Mouse (Mus musculus): ENCODE measurements around the gene Gm21671.
"Not testable (repeated sequence)": the region's sequence is repeated elsewhere in the genome, so short reads cannot be mapped to it uniquely, and the experiment has no call there.

Gene Gm21671

GRCm38 (mm10) chr5:25954317-25954716 lies at the start of gene Gm21671:
Gm21671 (minus strand) TSS chr5:25954417.
- not testable (repeated sequence) for DNase-seq (ENCODE audit: low read depth, low spot score)

GRCm38 (mm10) chr5:25988550-25988949 lies 34.3 kb upstream of the Gm21671 start, which contains the start of gene Gm21698:
Gm21698 (minus strand) TSS chr5:25988650.
- not testable (repeated sequence) for DNase-seq (ENCODE audit: low read depth, low spot score)

GRCm38 (mm10) chr5:25972563-25972962 lies 18.3 kb upstream of the Gm21671 start, which contains the start of gene Gm21680:
Gm21680 (minus strand) TSS chr5:25972663.
- not testable (repeated sequence) for DNase-seq (ENCODE audit: low read depth, low spot score)

- not testable (repeated sequence) for DNase-seq (ENCODE audit: low read depth, low spot score)
Observed at GRCm38 (mm10) chr5:25957050-25957449, 2.8 kb upstream of the Gm21671 start.

GRCm38 (mm10) chr5:25956611-25957010 lies 2.4 kb upstream of the Gm21671 start:
- peak; percentile 6 for DNase-seq (ENCODE audit: low read depth, low spot score)

- DNase-seq (ENCODE audit: low read depth, low spot score) = not testable (repeated sequence)
Observed at GRCm38 (mm10) chr5:25945391-25945790, 8.8 kb downstream of the Gm21671 start.

- not testable (repeated sequence) for DNase-seq (ENCODE audit: low read depth, low spot score)
Observed at GRCm38 (mm10) chr5:25942281-25942680, 11.9 kb downstream of the Gm21671 start, which contains the start of gene Gm21663. Gm21663 (minus strand) TSS chr5:25942381.
